8 mouse cellular contexts compared by ENCODE assay signal in genomic region chr8:121115948-121116347, GRCm38 (mm10). TPM values are rescaled to one million over a fixed set of nuclear protein-coding genes. Genes with fewer than 3 reads are reported as not detected.
DNase-seq lines count a peak whose midpoint lies in the region; ATAC-seq lines count a peak whose summit lies in the region.

TSS of gene Foxc2 (plus strand) at chr8:121116171.

- H3K9me3 ChIP-seq in erythroblast, embryonic 14.5 days (ENCODE audit: control insufficient read depth, low read length), result peaks cover 23% of the 10 kb centered on the region
- no peaks in the 10 kb centered on the region for H3K9me3 ChIP-seq in liver, embryonic 13.5 days (replicated peaks)
- no peaks in the 10 kb centered on the region for H3K9me3 ChIP-seq in neural tube, embryonic 12.5 days

- H3K9ac ChIP-seq in liver, embryonic 13.5 days, result no peak within 1 kb of the TSS
- peak within 1 kb of the TSS; percentile 58 for H3K9ac ChIP-seq in neural tube, embryonic 12.5 days

- peaks cover 5% of the 10 kb centered on the region for H3K4me1 ChIP-seq in erythroblast, embryonic 14.5 days (ENCODE audit: control insufficient read depth)
- H3K4me1 ChIP-seq in liver, embryonic 13.5 days (replicated peaks), result peaks cover 8% of the 10 kb centered on the region; the same call in 1 of the 2 replicates
- peaks cover 17% of the 10 kb centered on the region for H3K4me1 ChIP-seq in neural tube, embryonic 12.5 days

- peak within 1 kb of the TSS; percentile 18 for H3K4me3 ChIP-seq in erythroblast, embryonic 14.5 days (replicated peaks)
- H3K4me3 ChIP-seq in liver, embryonic 13.5 days (replicated peaks), result peak within 1 kb of the TSS; percentile 53
- peak within 1 kb of the TSS; percentile 43 for H3K4me3 ChIP-seq in neural tube, embryonic 12.5 days

- no peak for ATAC-seq in erythroblast, adult 5-6 weeks (replicated peaks; ENCODE audit: low FRiP score, poor library complexity, severe bottlenecking)
- ATAC-seq in liver, embryonic 13.5 days (ENCODE audit: low read depth), result no peak
- ATAC-seq in neural tube, embryonic 12.5 days (ENCODE audit: low FRiP score, low read depth), result no peak; the same call in 1 of the 2 replicates

- H3K27ac ChIP-seq in liver, embryonic 13.5 days, result no peak within 1 kb of the TSS
- no peak within 1 kb of the TSS; the same call in 1 of the 2 replicates for H3K27ac ChIP-seq in neural tube, embryonic 12.5 days

- peak within 1 kb of the TSS; percentile 67 for H3K4me2 ChIP-seq in liver, embryonic 13.5 days
- H3K4me2 ChIP-seq in neural tube, embryonic 12.5 days (replicated peaks), result peak within 1 kb of the TSS; percentile 72

- H3K27me3 ChIP-seq in erythroblast, embryonic 14.5 days (ENCODE audit: control insufficient read depth), result peaks cover 98% of the 10 kb centered on the region
- H3K27me3 ChIP-seq in liver, embryonic 13.5 days, result peaks cover 96% of the 10 kb centered on the region
- peaks cover 90% of the 10 kb centered on the region for H3K27me3 ChIP-seq in neural tube, embryonic 12.5 days (replicated peaks)

- 1% methylated on average over 25 of the region's 25 CpGs for WGBS in liver, embryonic 13.5 days (ENCODE audit: insufficient replicate concordance)
- 0% methylated on average over 25 of the region's 25 CpGs for WGBS in neural tube, embryonic 12.5 days

- DNase-seq in embryo, embryonic 9.5 days (ENCODE audit: extremely low spot score), result peak; percentile 82
- peak; percentile 89 to 91 for DNase-seq in heart, adult 9 months (ENCODE audit: low spot score in 2 of 2)
- DNase-seq in kidney, adult 9 months, result peak; percentile 93
- no peak for DNase-seq in liver, embryonic 13.5 days
- DNase-seq in testis, postnatal 14 days (ENCODE audit: low spot score), result peak; percentile 82

- no peaks in the 10 kb centered on the region for H3K36me3 ChIP-seq in erythroblast, embryonic 14.5 days (ENCODE audit: control insufficient read depth)
- H3K36me3 ChIP-seq in liver, embryonic 13.5 days, result no peaks in the 10 kb centered on the region
- H3K36me3 ChIP-seq in neural tube, embryonic 12.5 days, result no peaks in the 10 kb centered on the region

RNA-seq across cellular contexts. Expression of gene Foxc2, which starts in this region (rescaled TPM):
- polyA plus RNA-seq in erythroblast, embryonic 14.5 days (2012), result not detected in 2 replicates
- total RNA-seq in erythroblast, adult 5-6 weeks (2015; ENCODE audit: low replicate concordance), result not detected in 2 replicates
- not detected in 2 replicates for total RNA-seq in erythroblast, adult 5-6 weeks (2017; ENCODE audit: low replicate concordance)
- 0.14 and 0.22 TPM in 2 replicates for polyA plus RNA-seq in liver, embryonic 13.5 days (2015; fragmentation: Nextera tagmentation; extraction: Ambion mirVana)
- polyA plus RNA-seq in neural tube, embryonic 12.5 days (2016; fragmentation: Nextera tagmentation; extraction: Ambion mirVana), result 17.0 and 20.9 TPM in 2 replicates

Comparison
In these comparisons a context has a peak if more than half of its experiments do, and no peak if none do; other contexts are left out.
1. RNA of gene Foxc2 (polyA plus RNA-seq): 17.0 to 20.9 TPM in neural tube, embryonic 12.5 days; 0.14 to 0.22 TPM in liver, embryonic 13.5 days and not detected in erythroblast, embryonic 14.5 days; every median in the first group is over 10 times any median in the second.
2. Peak in every context shown above with its lines, with median percentiles within 50 percentile points of each other: H3K4me3 ChIP-seq.